Mouse (Mus musculus): Measurements from ENCODE around the gene Eaf1. TPM values are rescaled to one million over a fixed set of nuclear protein-coding genes. Genes with fewer than 3 reads are reported as not detected.

Eaf1 gene
- polyA plus RNA-seq (2015; fragmentation: Nextera tagmentation; extraction: Ambion mirVana), result 11.2 and 11.9 TPM in 2 replicates

GRCm38 (mm10) chr14:31494349-31494974, at the start of gene Eaf1:
Gene Eaf1 (plus strand): TSS chr14:31494399.

GRCm38 (mm10) chr14:31494975-31495455, 816 bp downstream of the Eaf1 start, which contains the start of gene Mettl6:
Gene Mettl6 (minus strand): TSS chr14:31495040.

Other genes starting within 250 kb of the Eaf1 start
- gene Phf7, start 243.1 kb upstream of the Eaf1 start, polyA plus RNA-seq (2015; fragmentation: Nextera tagmentation; extraction: Ambion mirVana), result 12.6 and 13.1 TPM in 2 replicates
- 29.7 and 30.1 TPM in 2 replicates for gene Bap1, start 242.9 kb upstream of the Eaf1 start, polyA plus RNA-seq (2015; fragmentation: Nextera tagmentation; extraction: Ambion mirVana)
- gene Dnah1, start 170.5 kb upstream of the Eaf1 start, polyA plus RNA-seq (2015; fragmentation: Nextera tagmentation; extraction: Ambion mirVana), result 1.5 and 1.7 TPM in 2 replicates
- 25.9 and 26.1 TPM in 2 replicates for gene Capn7, start 157.8 kb upstream of the Eaf1 start, polyA plus RNA-seq (2015; fragmentation: Nextera tagmentation; extraction: Ambion mirVana)
- gene Sh3bp5, start 58.3 kb upstream of the Eaf1 start, polyA plus RNA-seq (2015; fragmentation: Nextera tagmentation; extraction: Ambion mirVana), result 38.0 and 40.1 TPM in 2 replicates
- gene Mettl6, start 641 bp downstream of the Eaf1 start, polyA plus RNA-seq (2015; fragmentation: Nextera tagmentation; extraction: Ambion mirVana), result 35.1 and 42.1 TPM in 2 replicates
- 0.28 and 0.37 TPM in 2 replicates for gene Colq, start 96.9 kb downstream of the Eaf1 start, polyA plus RNA-seq (2015; fragmentation: Nextera tagmentation; extraction: Ambion mirVana)
- gene Gm49387, start 146.5 kb downstream of the Eaf1 start, polyA plus RNA-seq (2015; fragmentation: Nextera tagmentation; extraction: Ambion mirVana), result 1.4 TPM in 1 of 2 replicates, not detected in the other
- 20.4 and 21.7 TPM in 2 replicates for gene Btd, start 146.6 kb downstream of the Eaf1 start, polyA plus RNA-seq (2015; fragmentation: Nextera tagmentation; extraction: Ambion mirVana)
- gene Hacl1, start 146.9 kb downstream of the Eaf1 start, polyA plus RNA-seq (2015; fragmentation: Nextera tagmentation; extraction: Ambion mirVana), result 11.1 and 11.9 TPM in 2 replicates

Measured in urinary bladder, postnatal 0 days (tissue).